Mouse (Mus musculus) liver, embryonic 11.5 days (tissue): ENCODE measurements around the gene Auts2. TPM values are rescaled to one million over a fixed set of nuclear protein-coding genes. Genes with fewer than 3 reads are reported as not detected.

Experiments used
- ATAC-seq: fragments of 200-750 bp; cut with Nextera tagmentation; replicated peaks from 2 replicates; pipeline ENCODE4 v1.8.0; 2017; ENCODE audit warnings: moderate number of reproducible peaks, mild to moderate bottlenecking, moderate TSS enrichment, moderate library complexity; ENCODE audit not compliant: low FRiP score
- DNase-seq: peaks from one replicate; pipeline ENCODE4 v3.0.0-alpha.2; 2017; ENCODE audit warnings: low spot score
- H3K27ac ChIP-seq: fragments of 300-500 bp; sonication (generic); 2 replicates; pipeline ENCODE4 v1.5.1; 2014; ENCODE audit warnings: mild to moderate bottlenecking, low read depth, low read length, control low read depth
- H3K27me3 ChIP-seq: fragments of 300-500 bp; sonication (generic); replicated peaks from 2 replicates; pipeline ENCODE4 v1.6.1; 2014; ENCODE audit warnings: low read length, mixed read lengths; ENCODE audit not compliant: control insufficient read depth, insufficient read depth
- H3K36me3 ChIP-seq: fragments of 300-500 bp; sonication (generic); 2 replicates; pipeline ENCODE4 v1.6.1; 2014; ENCODE audit warnings: mild to moderate bottlenecking, low read length, moderate library complexity, mixed read lengths; ENCODE audit not compliant: control insufficient read depth, insufficient read depth
- H3K4me1 ChIP-seq: fragments of 300-500 bp; sonication (generic); replicated peaks from 2 replicates; pipeline ENCODE4 v1.6.1; 2014; ENCODE audit warnings: low read length, mixed read lengths; ENCODE audit not compliant: control insufficient read depth, insufficient read depth
- H3K4me2 ChIP-seq: fragments of 300-500 bp; sonication (generic); 2 replicates; pipeline ENCODE4 v1.6.1; 2014; ENCODE audit warnings: mild to moderate bottlenecking, control low read depth, moderate library complexity
- H3K4me3 ChIP-seq: fragments of 300-500 bp; sonication (generic); 2 replicates; pipeline ENCODE4 v1.5.1; 2014; ENCODE audit warnings: low read depth, low read length, control low read depth
- H3K9ac ChIP-seq: fragments of 300-500 bp; sonication (generic); 2 replicates; pipeline ENCODE4 v1.6.1; 2014; ENCODE audit warnings: low read depth, low read length, control low read depth
- H3K9me3 ChIP-seq: fragments of 300-500 bp; sonication (generic); 2 replicates; pipeline ENCODE4 v1.6.1; 2016; ENCODE audit warnings: low read length, inconsistent platforms, mixed read lengths; ENCODE audit not compliant: control insufficient read depth
- WGBS: fragments of 180-500 bp; shearing (Covaris S2); extraction: QIAGEN DNeasy Blood & Tissue Kit; methylation state at CpG from one replicate; pipeline ENCODE4 v1.1.7; 2014; 5-methylcytosine and 5-hydroxymethylcytosine counted together
- polyA plus RNA-seq: library from polyadenylated mRNA; unstranded; fragments of >200 nt; fragmentation: Nextera tagmentation; extraction: Ambion mirVana; gene quantifications from 2 replicates; pipeline ENCODE4 v1.2.1, GENCODE M21; 2014

Auts2 gene
- polyA plus RNA-seq, 1 experiment from 2014 or later, result 13.8 TPM

DNA sequence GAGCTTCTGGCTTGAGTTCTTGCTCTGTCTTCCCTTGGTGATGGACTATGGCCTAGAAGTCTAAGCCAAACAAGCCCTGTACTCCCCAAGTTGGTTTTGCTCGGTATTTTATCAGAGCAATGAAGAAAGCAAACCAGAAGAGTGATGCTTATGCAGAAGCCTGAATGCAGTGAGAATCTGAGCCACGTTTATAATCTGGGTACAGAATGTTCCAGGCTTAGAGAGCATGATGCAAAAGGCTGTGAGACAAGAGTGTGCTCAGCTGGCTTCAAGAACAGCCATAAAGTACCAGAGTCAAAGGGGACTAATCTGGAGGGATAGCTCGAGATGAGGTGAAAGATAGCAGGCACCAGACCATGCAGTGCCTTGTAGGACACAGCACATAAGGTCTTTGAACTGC, 205.5 kb downstream of the Auts2 start:
- peaks cover 6% of the 10 kb centered on the region; the same call in 1 of the 2 replicates for H3K4me1 ChIP-seq
- WGBS, result 63% methylated on average over 3 of the region's 3 CpGs
- no peak for ATAC-seq

DNA sequence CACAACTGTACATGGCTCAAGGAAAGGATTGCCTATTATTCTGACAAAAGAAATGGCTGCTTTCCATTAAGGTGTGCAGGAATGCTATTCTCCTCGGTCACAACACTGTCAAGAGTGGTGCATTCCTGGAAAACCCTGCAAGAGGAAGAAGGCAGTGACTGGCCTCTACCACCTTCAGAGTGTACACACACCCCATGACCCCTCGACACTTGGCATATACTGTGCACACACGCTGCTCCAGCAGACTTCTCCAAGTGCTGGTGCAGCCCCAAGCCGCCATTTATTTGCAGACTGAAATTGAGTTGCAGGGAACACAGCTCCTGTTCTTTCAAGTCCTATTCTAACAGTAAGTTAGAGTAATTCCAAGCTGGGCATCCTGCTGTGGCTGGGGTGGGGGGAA, 207.4 kb downstream of the Auts2 start:
- no peak overlapping the region for H3K27ac ChIP-seq
- no peaks in the 10 kb centered on the region for H3K9me3 ChIP-seq
- H3K9ac ChIP-seq, result no peak overlapping the region
- DNase-seq, result no peak
- ATAC-seq, result no peak
- H3K4me1 ChIP-seq, result peaks cover 3% of the 10 kb centered on the region; the same call in 1 of the 2 replicates
- no peaks in the 10 kb centered on the region for H3K27me3 ChIP-seq
- no peak overlapping the region for H3K4me3 ChIP-seq
- H3K4me2 ChIP-seq, result no peak overlapping the region
- no peaks in the 10 kb centered on the region for H3K36me3 ChIP-seq
- 83% methylated on average over 4 of the region's 4 CpGs for WGBS

More for the DNA sequence above, 205.5 kb downstream of the Auts2 start:
- Histone ChIP-seq H3K36me3 (no peaks in the 10 kb centered on the region), H3K4me3 (no peak overlapping the region), H3K27ac (no peak overlapping the region), H3K9ac (no peak overlapping the region), H3K27me3 (no peaks in the 10 kb centered on the region), H3K4me2 (no peak overlapping the region), H3K9me3 (no peaks in the 10 kb centered on the region)
- no peak for DNase-seq

DNA sequence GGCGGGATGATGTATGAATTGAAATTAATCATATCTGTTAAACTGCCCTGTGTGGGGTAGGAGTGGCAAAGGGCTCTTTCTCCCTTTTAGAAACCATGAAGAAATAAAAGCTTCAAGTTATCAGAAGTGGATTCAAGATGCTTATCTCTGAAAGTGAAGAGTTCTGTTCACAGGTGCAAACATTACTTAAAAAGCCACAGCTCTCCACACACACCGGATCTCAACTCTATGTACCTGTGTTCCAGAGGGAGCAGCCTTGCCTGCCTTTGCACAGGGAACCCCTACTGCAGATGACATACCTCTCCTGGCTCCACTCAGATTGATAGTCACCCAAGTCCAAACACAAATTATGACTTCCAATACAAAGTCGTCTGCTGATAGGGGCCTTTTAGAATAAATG, 208.3 kb downstream of the Auts2 start:
- DNase-seq (no peak), ATAC-seq (no peak)
- WGBS, result 84% methylated on average over 3 of the region's 3 CpGs
- Histone ChIP-seq H3K4me2 (no peak overlapping the region), H3K9ac (no peak overlapping the region), H3K9me3 (no peaks in the 10 kb centered on the region), H3K27ac (no peak overlapping the region), H3K4me3 (no peak overlapping the region), H3K4me1 (peaks cover 3% of the 10 kb centered on the region; the same call in 1 of the 2 replicates), H3K36me3 (no peaks in the 10 kb centered on the region), H3K27me3 (no peaks in the 10 kb centered on the region)

DNA sequence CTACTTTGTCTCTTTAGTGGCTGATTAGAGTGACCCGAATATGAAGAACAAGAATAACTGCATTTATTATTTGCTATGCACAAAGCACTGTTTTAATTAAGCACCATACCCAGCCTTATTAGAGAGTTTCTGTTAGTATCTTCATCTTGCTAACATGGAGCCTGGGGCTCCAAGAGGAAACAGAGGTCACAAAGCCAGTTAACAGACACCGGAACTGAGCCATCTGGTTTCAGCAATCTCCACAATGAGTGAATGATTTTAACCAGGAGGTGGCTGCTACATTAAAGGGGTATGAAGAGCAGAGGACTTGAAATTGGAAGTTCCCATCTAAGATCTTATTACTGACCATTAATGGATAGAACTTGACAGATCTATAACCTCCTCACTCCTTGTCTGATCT, 209.4 kb downstream of the Auts2 start:
- ATAC-seq, result no peak
- Histone ChIP-seq H3K27me3 (no peaks in the 10 kb centered on the region), H3K4me2 (no peak overlapping the region), H3K9ac (no peak overlapping the region), H3K9me3 (no peaks in the 10 kb centered on the region), H3K36me3 (no peaks in the 10 kb centered on the region), H3K4me1 (peaks cover 3% of the 10 kb centered on the region; the same call in 1 of the 2 replicates), H3K4me3 (no peak overlapping the region), H3K27ac (no peak overlapping the region)
- no peak for DNase-seq
- 61% methylated on average over 2 of the region's 2 CpGs for WGBS

DNA sequence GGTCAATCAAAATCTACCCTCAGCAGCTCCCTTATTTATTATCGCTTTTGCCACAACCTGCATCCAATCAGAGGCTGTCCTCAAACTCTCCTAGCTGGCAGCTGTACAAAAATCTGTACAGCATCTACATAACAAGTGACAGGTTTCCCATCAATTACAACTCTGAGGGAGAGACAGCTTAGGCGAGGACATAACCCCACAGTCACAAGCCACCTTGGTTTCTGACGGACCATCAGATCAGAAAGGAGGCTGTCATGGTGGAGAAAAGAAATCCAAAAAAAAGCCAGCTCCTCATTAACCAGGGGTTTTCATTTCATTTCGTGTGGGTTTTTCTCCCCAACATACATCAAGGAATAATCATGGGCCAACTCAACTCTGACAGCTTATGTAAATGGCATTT, 210.6 kb downstream of the Auts2 start:
- no peak for ATAC-seq
- H3K4me2 ChIP-seq, result no peak overlapping the region
- no peak overlapping the region for H3K4me3 ChIP-seq
- no peak overlapping the region for H3K27ac ChIP-seq
- 68% methylated on average over 4 of the region's 4 CpGs for WGBS
- DNase-seq, result no peak
- H3K36me3 ChIP-seq, result no peaks in the 10 kb centered on the region
- H3K27me3 ChIP-seq, result no peaks in the 10 kb centered on the region
- peaks cover 3% of the 10 kb centered on the region; the same call in 1 of the 2 replicates for H3K4me1 ChIP-seq
- no peaks in the 10 kb centered on the region for H3K9me3 ChIP-seq
- no peak overlapping the region for H3K9ac ChIP-seq

DNA sequence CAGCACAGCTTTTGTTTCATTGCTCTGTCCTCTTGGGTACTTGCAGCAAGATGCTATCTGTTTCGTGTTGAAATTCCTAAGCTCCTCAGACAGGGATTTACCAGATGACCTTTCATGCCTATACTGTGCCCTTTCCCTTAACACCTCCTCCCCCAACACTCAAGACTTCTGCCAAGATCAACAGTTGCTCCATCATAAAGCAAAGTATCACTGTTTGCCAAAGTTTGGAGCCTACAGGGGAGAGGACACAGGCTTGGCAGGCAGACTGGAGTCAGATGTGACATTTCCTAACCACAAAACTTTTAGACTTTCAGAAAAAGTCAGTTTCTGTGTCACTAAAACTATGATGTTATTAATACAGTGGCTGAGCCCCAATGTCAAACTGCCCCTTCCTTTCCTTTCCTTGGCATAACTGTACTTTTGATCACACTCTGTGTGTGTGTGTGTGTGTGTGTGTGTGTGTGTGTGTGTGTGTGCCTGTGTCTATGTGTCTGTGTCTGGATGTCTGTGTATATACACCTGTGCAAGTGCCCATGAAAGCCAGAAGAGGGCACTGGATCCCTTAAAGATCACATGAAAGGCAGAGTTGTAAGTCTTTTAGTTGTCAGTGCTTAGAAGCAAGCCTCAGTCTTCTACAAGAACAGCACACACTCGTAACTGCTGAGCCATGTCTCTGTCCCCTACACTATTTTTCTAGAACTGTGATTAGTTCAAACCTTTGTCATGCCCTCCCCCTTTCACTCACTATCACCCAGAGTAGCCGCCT, 213.8 kb downstream of the Auts2 start:
- no peak for ATAC-seq

DNA sequence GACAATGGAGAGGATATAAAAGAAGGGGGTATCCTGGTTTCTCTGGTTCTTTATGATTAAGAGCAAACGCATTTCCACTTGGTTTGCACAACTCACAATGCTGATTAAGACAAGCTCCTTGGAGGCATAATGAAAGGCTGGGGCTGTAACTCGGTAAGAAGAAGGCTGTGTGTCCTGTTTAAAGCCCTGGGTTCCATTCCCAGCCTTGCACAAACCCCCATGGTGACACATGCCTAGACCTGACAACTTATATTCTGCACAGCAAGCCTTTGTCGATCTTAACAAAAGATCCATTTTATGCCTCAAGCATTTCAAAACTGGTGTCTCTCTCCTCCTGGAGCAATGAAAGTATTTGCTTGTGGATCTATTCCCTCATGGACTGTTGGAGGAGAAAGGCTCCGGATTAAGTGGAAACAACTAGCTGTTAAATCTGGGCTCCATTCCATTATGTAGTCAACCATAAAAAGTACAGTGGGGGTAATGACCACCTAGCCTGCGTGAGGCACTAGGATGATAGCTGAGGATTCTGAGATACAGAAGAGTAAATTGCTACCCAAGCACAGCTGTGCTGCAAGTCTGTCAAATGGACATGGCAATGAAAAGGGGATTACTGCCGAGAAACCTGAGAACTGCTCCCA, 218.8 kb downstream of the Auts2 start:
- no peak for DNase-seq
- Histone ChIP-seq H3K36me3 (no peaks in the 10 kb centered on the region), H3K9ac (no peak overlapping the region), H3K27ac (no peak overlapping the region), H3K4me3 (no peak overlapping the region), H3K4me2 (no peak overlapping the region), H3K4me1 (no peaks in the 10 kb centered on the region), H3K9me3 (no peaks in the 10 kb centered on the region), H3K27me3 (no peaks in the 10 kb centered on the region)
- 78% methylated on average over 6 of the region's 6 CpGs for WGBS
- no peak for ATAC-seq

More for the DNA sequence above, 213.8 kb downstream of the Auts2 start:
- Histone ChIP-seq H3K27me3 (no peaks in the 10 kb centered on the region), H3K36me3 (no peaks in the 10 kb centered on the region), H3K9me3 (no peaks in the 10 kb centered on the region), H3K27ac (no peak overlapping the region), H3K9ac (no peak overlapping the region), H3K4me3 (no peak overlapping the region), H3K4me1 (peaks cover 3% of the 10 kb centered on the region; the same call in 1 of the 2 replicates), H3K4me2 (no peak overlapping the region)
- DNase-seq, result no peak
- WGBS, result 68% methylated on average over 3 of the region's 3 CpGs

DNA sequence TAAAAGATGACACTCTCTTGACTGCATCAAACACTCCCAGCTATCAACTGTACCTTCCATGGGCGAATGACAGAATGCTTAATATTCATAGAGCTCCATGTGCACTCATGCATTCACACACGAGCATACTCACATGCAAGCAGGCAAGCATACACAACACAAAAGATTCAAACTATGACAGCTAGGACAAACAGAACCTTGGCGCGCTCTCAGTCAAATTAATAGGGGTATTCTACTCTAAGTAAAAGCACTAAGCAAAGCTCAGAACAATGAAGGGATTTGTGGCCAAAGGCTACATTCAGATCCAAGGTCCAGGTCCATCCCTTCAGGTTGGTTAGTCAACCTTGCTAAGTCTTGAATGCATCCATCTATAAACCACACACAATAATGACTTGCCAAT, 219.5 kb downstream of the Auts2 start:
- Histone ChIP-seq H3K36me3 (no peaks in the 10 kb centered on the region), H3K4me3 (no peak overlapping the region), H3K27me3 (no peaks in the 10 kb centered on the region), H3K9me3 (no peaks in the 10 kb centered on the region), H3K4me1 (no peaks in the 10 kb centered on the region), H3K9ac (no peak overlapping the region), H3K27ac (no peak overlapping the region), H3K4me2 (no peak overlapping the region)
- ATAC-seq (no peak), DNase-seq (no peak)
- WGBS, result 86% methylated on average over 4 of the region's 4 CpGs

DNA sequence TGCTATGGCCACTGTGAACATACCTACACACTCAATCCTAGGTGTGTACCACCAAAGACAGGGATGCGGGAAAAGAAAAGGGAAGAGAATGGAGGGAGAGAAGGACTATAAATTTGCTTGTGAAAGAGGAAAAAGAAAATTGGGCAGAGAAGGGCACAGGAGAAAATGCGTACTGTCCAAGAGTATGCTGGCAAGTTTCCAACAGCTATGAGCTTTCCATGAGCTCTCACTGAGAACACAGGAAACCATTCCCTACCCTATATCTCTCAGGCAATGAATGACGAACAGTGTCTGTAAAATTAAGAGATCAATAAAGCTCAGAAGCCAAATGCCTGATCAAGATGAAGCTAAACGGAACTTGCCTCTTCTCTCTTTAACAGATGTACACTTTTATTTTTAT, 220.2 kb downstream of the Auts2 start:
- WGBS, result 78% methylated on average over 4 of the region's 4 CpGs
- no peaks in the 10 kb centered on the region for H3K9me3 ChIP-seq
- no peaks in the 10 kb centered on the region for H3K27me3 ChIP-seq
- H3K9ac ChIP-seq, result no peak overlapping the region
- no peak for DNase-seq
- no peak for ATAC-seq
- no peak overlapping the region for H3K4me3 ChIP-seq
- H3K36me3 ChIP-seq, result no peaks in the 10 kb centered on the region
- no peaks in the 10 kb centered on the region for H3K4me1 ChIP-seq
- H3K27ac ChIP-seq, result no peak overlapping the region
- no peak overlapping the region for H3K4me2 ChIP-seq
